Mouse (Mus musculus) cerebellum, postnatal 14 days (tissue): Measurements from ENCODE around the gene Parp9.

ENCODE experiments used
- DNase-seq, 2 experiments: peaks; one replicate each; pipeline ENCODE4 v3.0.0; 2021; ENCODE audit warnings: mixed read lengths in 2 of 2

Parp9 gene

DNA sequence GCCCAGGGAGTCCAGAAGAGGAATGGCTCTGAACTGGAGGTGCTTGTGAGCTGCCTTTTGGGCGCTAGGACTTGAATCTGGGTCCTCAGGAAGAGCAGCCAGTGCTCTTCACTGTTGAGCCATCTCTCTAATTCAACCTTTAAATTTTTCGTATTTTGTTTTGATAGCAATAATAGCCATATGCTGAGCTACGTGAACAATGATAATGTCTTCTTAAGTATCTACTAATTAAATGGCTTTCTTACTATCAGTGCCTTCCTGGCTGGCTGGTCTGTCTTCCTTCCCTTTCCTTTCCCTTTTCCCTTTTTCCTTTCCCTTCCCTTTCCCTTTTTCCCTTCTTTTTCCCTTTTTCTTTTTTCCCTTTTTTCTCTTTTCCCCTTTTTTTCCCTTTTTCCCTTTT lies 70.1 kb downstream of the Parp9 start:
- no peak for DNase-seq

DNA sequence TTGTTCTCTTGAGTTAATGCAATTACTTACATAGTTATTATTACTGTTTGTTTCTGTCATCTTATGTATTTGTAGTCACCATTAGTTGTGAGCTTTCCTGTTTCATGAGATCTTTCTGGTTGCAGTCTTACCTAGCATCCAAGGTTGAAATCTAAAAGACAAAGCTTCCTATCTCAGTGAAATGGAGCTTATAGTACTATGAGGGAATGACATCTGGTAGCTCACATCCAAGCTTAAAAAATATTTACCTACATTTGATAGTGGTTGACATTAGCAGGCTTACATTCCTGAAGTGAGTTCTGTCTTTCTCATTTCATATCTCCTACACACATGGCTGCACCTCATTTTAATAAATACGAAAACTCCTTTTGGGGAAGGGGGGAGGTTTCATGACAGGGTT lies 78.1 kb downstream of the Parp9 start:
- DNase-seq, result no peak
